Mouse (Mus musculus) olfactory bulb, adult 2 months (tissue): ENCODE results near the gene D11Wsu47e.

ENCODE experiments used
- CTCF ChIP-seq: fragments of 200-500 bp; IDR thresholded peaks from 2 replicates; pipeline ENCODE4 v1.5.1; 2012; ENCODE audit warnings: low read depth, mild to moderate bottlenecking, low read length, moderate library complexity; ENCODE audit not compliant: insufficient read depth
- POLR2A ChIP-seq: fragments of 200-500 bp; IDR thresholded peaks from 2 replicates; pipeline ENCODE4 v1.6.1; 2012; ENCODE audit warnings: mild to moderate bottlenecking, low read depth, low read length, moderate library complexity; ENCODE audit not compliant: insufficient read depth

- TF ChIP-seq POLR2A (no peak), CTCF (no peak)
Observed at GRCm38 (mm10) chr11:113682897-113683626, 1.1 kb upstream of the D11Wsu47e start.
